Mouse (Mus musculus) right cerebral cortex, adult 2 months (tissue): ENCODE measurements at regions not wholly inside any gene's neighbourhood (a gene's known extent, or its start where the extent isn't known, plus 50 kb on each side); places are given as distances from the start of the nearest gene placed in this dataset.

ENCODE experiments used
- DNase-seq, 2 experiments: peaks; one replicate each; pipeline ENCODE4 v3.0.0; 2021 to 2022; ENCODE audit warnings: low spot score in 2 of 2

DNA sequence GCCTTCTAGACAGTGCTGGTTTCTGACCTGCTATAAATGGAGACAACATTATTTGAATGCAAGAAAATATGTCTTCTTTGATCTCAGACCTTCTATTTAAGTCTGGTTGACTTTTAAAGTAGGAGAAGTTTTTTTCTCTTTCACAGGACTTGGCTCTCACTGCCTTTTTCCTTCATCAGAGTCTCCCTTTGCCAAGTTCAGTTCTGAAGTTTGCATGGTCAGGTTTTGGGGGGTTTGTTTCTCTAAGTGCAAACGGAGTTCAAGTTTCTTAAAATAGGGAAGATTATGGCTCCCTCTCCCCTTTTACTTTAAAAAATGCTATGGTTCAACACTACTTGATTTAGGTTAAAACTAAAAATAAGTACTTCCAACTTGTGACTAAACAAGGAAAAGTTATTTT, 106.2 kb upstream of the Adamts5 start:
- no peak for DNase-seq

- DNase-seq = peak in 1 of 2 experiments; percentile 5
Observed at GRCm38 (mm10) chr16:86000846-86001245, 99.2 kb upstream of the Adamts5 start.

GRCm38 (mm10) chr16:85985841-85986240, 84.2 kb upstream of the Adamts5 start:
- DNase-seq = no peak

DNA sequence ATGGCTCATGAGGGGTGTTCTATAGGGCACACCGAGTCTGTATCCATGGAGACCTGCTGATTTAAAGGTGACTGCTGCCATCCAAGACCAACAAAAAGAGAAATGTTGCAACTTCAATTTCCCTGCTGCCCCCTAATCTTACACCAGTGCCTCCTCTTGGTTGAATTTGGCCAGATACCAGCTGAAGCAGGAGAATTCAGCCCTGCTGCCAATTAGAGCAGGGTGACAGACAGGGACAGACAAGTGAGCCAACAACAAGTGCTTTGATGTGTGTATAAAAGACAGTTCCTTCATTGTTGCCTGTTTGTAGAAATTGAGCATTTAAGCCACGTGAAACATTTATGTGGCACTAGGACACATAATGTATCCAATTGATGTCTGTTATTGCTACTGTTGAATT, 75.5 kb upstream of the Adamts5 start:
- DNase-seq = no peak

GRCm38 (mm10) chr16:85966892-85967444, 65.3 kb upstream of the Adamts5 start:
- DNase-seq = no peak

DNA sequence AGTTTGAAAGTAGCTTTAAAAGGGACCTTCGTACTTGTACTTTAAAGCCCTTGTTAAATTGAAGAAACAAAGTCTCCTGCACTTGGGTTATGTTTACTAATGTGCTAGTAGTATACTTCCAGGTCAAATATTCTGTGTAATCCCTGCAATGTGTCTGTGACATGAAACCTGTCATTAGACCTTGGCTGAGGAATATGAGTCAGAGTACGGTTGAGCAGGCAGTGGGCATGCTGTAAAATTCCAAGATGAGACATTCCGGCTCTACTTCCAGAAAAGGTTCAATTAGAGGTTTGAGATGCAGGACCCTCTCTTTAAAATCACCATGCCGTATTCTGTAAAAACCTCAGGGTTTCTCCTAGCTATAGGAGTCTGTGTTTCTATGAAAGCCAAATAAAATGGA, 64.6 kb upstream of the Adamts5 start:
- DNase-seq = no peak

- DNase-seq = no peak
Observed at GRCm38 (mm10) chr16:85964352-85965210, 63.0 kb upstream of the Adamts5 start.

GRCm38 (mm10) chr16:85956006-85956562, 54.5 kb upstream of the Adamts5 start:
- no peak for DNase-seq

- DNase-seq = no peak
Observed at GRCm38 (mm10) chr16:85951628-85952027, 50.0 kb upstream of the Adamts5 start.
